Mouse (Mus musculus) thymus, postnatal 0 days (tissue): ENCODE measurements around the gene Pnkd. TPM values are rescaled to one million over a fixed set of nuclear protein-coding genes. Genes with fewer than 3 reads are reported as not detected.

Source experiments
- DNase-seq: peaks from one replicate; pipeline ENCODE4 v3.0.0-alpha.2; 2015; ENCODE audit warnings: low spot score
- polyA plus RNA-seq: library from polyadenylated mRNA; unstranded; fragments of >200 nt; fragmentation: Nextera tagmentation; extraction: Ambion mirVana; gene quantifications from 2 replicates; pipeline ENCODE4 v1.2.1, GENCODE M21; 2015

The Pnkd gene
- 84.9 and 93.3 TPM in 2 replicates for polyA plus RNA-seq

DNA sequence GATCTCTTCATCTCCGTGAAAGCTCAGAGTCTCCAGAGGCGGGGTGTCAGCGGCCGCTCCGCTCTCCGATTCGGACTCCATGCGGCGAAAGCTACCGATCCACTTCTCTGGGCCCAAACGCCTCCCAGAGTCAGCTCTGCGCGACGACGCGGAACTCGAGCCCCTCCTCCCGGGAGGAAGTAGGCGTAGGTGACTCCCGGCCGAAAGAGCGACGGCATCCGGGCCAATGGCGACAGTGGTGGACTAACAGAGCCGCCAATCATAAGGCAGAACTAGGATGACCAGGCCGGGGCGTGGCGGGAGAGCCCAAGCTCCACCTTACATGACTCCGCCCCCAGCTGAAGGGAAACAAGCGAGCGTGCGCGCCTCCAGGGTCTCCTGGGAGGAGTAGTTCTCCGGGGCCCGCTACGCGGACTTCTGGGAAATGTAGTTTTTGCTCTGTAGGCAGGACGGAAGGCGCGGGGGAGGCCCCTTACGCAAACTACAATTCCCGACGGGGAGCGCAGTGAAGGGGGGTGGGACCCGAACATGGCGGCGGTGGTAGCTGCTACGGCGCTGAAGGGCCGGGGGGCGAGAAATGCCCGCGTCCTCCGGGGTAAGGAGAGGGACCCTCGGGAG is at the start of gene Pnkd, which contains the start of gene Aamp:
Gene Pnkd (plus strand): TSS at position 388 of the 618 bp plus-strand sequence.
Gene Aamp (minus strand): TSS at position 196 of the 618 bp plus-strand sequence.
- peak; percentile 100 for DNase-seq

- DNase-seq, result peak; percentile 98
These were observed 48.7 kb upstream of the Pnkd start, which contains the start of gene Arpc2 for GRCm38 (mm10) chr1:74235938-74236589. TSS of gene Arpc2 (plus strand) at chr1:74236084.

GRCm38 (mm10) chr1:74236590-74237317 is 48.0 kb upstream of the Pnkd start:
- peak; percentile 37 for DNase-seq

DNA sequence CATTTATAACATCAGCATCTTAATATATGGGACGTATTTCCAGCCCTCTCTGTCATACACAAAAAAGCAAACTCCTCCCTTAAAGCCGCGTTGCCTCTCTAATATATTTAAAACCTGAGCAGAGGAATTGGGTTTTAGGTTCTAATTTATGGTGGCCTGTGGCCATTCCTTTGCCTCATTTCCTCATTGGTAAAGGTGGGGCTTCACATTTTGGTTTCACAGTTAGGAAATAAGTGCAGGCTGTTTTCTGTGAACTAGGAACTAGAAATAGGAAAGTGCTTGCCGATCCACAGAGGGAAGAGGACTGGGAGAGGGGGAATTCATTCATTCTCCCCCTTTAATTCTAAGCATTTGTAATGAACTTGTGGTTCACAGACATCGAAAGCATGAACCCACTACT is 47.1 kb upstream of the Pnkd start:
- DNase-seq, result no peak

DNA sequence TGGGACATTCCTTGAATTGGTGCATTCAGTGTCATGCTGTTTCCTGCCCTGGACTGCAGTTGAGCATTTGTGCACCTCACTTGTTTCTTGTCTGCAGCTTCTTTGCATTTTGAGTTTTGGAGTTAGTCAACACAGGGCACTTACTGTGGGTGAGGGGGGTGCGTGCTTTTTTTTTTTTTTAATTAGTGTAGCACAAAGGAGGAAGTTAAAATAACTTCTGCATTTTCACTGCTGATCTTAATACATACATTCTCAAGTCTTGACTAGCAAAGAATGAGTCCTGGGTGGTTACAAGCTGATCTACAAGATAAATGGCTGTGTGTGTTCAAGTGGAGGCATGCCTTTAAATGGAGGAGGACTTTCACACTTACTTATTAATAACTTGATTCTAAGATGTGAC is 46.6 kb upstream of the Pnkd start:
- DNase-seq, result no peak

DNA sequence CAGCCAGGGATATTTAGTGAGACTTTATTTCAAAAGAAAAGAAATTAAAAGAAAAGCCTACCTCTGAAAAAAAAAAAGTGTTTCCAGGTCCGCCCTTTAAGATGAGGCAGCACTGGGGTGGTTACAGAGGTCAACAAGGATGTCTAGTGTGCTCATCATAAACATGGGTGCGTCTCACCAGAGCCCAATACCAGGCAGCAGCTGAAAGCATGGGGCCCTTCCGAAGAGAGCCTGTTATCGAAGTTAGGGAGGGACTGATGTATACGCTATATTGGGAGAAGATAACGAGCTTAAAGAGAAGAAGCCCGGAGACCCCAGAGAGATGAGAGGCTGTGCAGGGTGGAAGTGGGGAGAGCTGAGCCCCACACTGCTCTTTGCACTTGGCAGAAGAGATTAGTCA is 45.6 kb upstream of the Pnkd start:
- DNase-seq, result no peak

- no peak for DNase-seq
These were observed 45.1 kb upstream of the Pnkd start for GRCm38 (mm10) chr1:74239618-74240017.

GRCm38 (mm10) chr1:74240311-74240710 is 44.4 kb upstream of the Pnkd start:
- DNase-seq, result no peak

- no peak for DNase-seq
These were observed 43.9 kb upstream of the Pnkd start for GRCm38 (mm10) chr1:74240832-74241231.

- DNase-seq, result peak; percentile 48
These were observed 39.2 kb upstream of the Pnkd start for GRCm38 (mm10) chr1:74245525-74245924.

DNA sequence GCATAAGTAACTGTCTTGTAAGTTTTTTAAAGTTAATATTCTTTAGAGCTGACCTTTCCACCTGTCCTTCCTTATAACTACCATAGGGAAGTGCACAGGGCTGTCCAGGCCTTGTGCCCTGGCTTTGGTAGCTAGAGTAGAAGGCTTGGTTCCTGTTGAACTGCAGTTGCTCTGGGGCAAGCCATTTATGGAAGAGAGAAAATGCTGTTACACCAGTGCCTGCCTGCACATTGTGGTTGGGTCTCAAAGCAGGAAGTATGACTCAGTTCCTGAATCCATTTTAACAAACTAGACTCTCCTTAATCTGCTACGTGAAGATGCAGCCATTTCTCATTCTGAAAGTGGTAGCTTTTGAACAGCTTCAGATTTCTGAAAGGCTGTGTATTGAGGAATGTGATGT is 35.9 kb upstream of the Pnkd start:
- DNase-seq, result peak; percentile 71

GRCm38 (mm10) chr1:74249331-74249980 is 35.3 kb upstream of the Pnkd start:
- no peak for DNase-seq

DNA sequence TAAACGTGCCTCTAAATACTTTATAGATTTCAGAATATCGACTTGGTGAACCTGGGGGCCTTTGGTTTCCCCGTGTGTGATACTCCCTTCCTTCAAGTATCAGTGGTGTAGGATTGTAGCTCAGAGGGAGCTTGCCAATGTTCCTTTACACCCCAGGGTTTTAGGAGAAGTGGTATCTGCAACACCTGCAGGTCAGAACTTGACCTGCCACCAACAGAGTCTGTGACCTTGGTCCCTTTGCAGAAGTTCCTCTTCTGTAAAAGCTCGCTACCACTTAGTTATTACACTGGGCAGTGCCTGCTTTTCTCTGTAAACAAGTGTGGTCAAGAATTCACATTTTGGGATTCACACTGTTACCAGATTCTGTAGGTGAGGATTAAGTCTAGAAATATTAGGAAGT is 34.6 kb upstream of the Pnkd start:
- DNase-seq, result no peak

- no peak for DNase-seq
These were observed 28.9 kb upstream of the Pnkd start for GRCm38 (mm10) chr1:74255704-74256345.

- no peak for DNase-seq
These were observed 27.9 kb upstream of the Pnkd start for GRCm38 (mm10) chr1:74256782-74257181.

- DNase-seq, result peak; percentile 19
These were observed 22.2 kb upstream of the Pnkd start for GRCm38 (mm10) chr1:74262510-74262909.

DNA sequence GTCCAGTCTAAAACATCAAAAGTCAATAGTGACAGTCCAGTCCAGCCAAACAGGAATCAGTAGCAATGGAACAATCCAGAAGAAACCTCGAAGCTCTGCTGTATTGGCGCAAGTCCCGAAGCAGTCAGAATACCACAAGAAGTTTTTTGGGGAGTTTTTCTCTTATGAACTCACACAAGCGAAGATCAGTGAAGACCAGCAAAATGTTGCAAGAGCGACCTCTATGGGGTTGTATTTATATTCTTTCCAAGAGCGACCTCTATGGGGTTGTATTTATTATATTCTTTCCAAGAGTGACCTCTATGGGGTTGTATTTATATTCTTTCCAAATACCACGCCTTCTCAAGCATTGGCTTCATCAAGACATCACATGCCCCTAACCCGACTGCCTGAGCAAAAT is 16.0 kb upstream of the Pnkd start:
- no peak for DNase-seq

DNA sequence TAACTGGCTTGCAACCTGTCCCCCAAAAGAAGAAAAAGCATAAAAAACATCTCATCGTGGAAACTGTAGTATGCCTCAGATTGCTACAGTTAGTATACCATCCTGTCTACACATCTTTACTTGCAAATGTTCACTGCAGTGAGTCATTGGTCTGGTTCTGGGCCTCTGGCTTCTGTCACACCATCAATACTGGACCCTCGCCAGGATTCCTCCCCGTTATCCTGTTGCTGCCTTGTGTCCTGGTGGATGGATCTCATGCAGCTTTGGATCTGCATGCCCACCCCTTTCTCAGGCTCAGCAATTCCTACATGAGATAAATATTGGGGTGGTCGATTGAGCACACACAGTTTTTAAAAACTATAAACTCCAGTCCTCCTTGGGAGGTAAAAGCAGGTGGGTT is 13.1 kb upstream of the Pnkd start:
- no peak for DNase-seq

GRCm38 (mm10) chr1:74275015-74275414 is 9.7 kb upstream of the Pnkd start:
- no peak for DNase-seq

DNA sequence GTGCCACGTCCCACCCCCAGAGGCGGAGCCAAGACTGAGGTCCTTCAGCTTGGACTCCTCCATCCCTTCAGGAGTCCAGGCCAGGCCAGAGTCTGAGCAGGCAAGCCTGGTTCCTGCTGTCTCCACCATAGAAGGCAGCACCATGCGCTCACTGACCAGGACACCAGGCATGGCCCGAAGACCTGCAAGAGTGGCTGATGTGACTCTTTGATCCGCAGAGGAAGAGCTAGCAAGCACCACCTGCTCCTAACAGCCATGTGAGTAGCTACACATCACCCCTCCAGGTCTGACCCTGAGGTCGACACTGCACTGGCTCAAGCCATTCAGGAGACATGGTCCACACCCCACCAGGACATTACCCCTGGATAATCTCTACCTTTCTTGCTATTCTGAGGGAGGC is 7.7 kb upstream of the Pnkd start:
- DNase-seq, result no peak

GRCm38 (mm10) chr1:74277883-74278537 is 6.7 kb upstream of the Pnkd start:
- DNase-seq, result no peak
